Mouse (Mus musculus): ENCODE measurements around the gene Banp. TPM values are rescaled to one million over a fixed set of nuclear protein-coding genes. Genes with fewer than 3 reads are reported as not detected.

Gene Banp
- polyA plus RNA-seq, 1 experiment from 2014 or later, result 25.3 TPM

- no peak for ATAC-seq (replicated peaks; ENCODE audit: insufficient number of reproducible peaks, insufficient read depth, low FRiP score, low read depth)
- Histone ChIP-seq H3K4me2 (no peak overlapping the region), H3K36me3 (peaks cover 20% of the 10 kb centered on the region), H3K4me1 (replicated peaks) (no peaks in the 10 kb centered on the region; the same call in 1 of the 2 replicates), H3K27ac (no peak overlapping the region), H3K9ac (no peak overlapping the region), H3K4me3 (no peak overlapping the region), H3K27me3 (no peaks in the 10 kb centered on the region), H3K9me3 (replicated peaks) (no peaks in the 10 kb centered on the region)
- WGBS, result 83% methylated on average over 7 of the region's 7 CpGs
These were observed 42.1 kb downstream of the Banp start for GRCm38 (mm10) chr8:121991611-121992010.

- Histone ChIP-seq H3K4me2 (no peak overlapping the region), H3K36me3 (peaks cover 32% of the 10 kb centered on the region)
- ATAC-seq (replicated peaks; ENCODE audit: insufficient number of reproducible peaks, insufficient read depth, low FRiP score, low read depth), result no peak
These were observed 43.4 kb downstream of the Banp start for GRCm38 (mm10) chr8:121992911-121993310.

GRCm38 (mm10) chr8:121995112-121995511, 45.6 kb downstream of the Banp start:
- Histone ChIP-seq H3K27ac (no peak overlapping the region), H3K27me3 (no peaks in the 10 kb centered on the region), H3K9me3 (replicated peaks) (no peaks in the 10 kb centered on the region), H3K36me3 (peaks cover 43% of the 10 kb centered on the region), H3K4me3 (no peak overlapping the region), H3K4me2 (no peak overlapping the region), H3K9ac (no peak overlapping the region), H3K4me1 (replicated peaks) (no peaks in the 10 kb centered on the region; the same call in 1 of the 2 replicates)
- WGBS, result 45% methylated on average over 4 of the region's 4 CpGs
- ATAC-seq (replicated peaks; ENCODE audit: insufficient number of reproducible peaks, insufficient read depth, low FRiP score, low read depth), result no peak

More at GRCm38 (mm10) chr8:121992911-121993310, 43.4 kb downstream of the Banp start:
- H3K4me3 ChIP-seq, result no peak overlapping the region
- no peak overlapping the region for H3K27ac ChIP-seq
- 78% methylated on average over 4 of the region's 4 CpGs for WGBS
- H3K9me3 ChIP-seq (replicated peaks), result no peaks in the 10 kb centered on the region
- no peaks in the 10 kb centered on the region; the same call in 1 of the 2 replicates for H3K4me1 ChIP-seq (replicated peaks)
- H3K9ac ChIP-seq, result no peak overlapping the region
- H3K27me3 ChIP-seq, result no peaks in the 10 kb centered on the region

GRCm38 (mm10) chr8:121995895-121996294, 46.3 kb downstream of the Banp start:
- Histone ChIP-seq H3K4me2 (no peak overlapping the region), H3K27ac (no peak overlapping the region), H3K4me1 (replicated peaks) (no peaks in the 10 kb centered on the region; the same call in 1 of the 2 replicates), H3K9me3 (replicated peaks) (no peaks in the 10 kb centered on the region), H3K4me3 (no peak overlapping the region), H3K36me3 (peaks cover 43% of the 10 kb centered on the region), H3K9ac (no peak overlapping the region), H3K27me3 (no peaks in the 10 kb centered on the region)
- no peak for ATAC-seq (replicated peaks; ENCODE audit: insufficient number of reproducible peaks, insufficient read depth, low FRiP score, low read depth)
- 84% methylated on average over 3 of the region's 3 CpGs for WGBS

- H3K4me1 ChIP-seq (replicated peaks), result no peaks in the 10 kb centered on the region; the same call in 1 of the 2 replicates
- 83% methylated on average over 4 of the region's 4 CpGs for WGBS
- H3K9me3 ChIP-seq (replicated peaks), result no peaks in the 10 kb centered on the region
- no peak overlapping the region for H3K27ac ChIP-seq
- H3K4me2 ChIP-seq, result no peak overlapping the region
- H3K4me3 ChIP-seq, result no peak overlapping the region
- no peak overlapping the region for H3K9ac ChIP-seq
- no peaks in the 10 kb centered on the region for H3K27me3 ChIP-seq
- ATAC-seq (replicated peaks; ENCODE audit: insufficient number of reproducible peaks, insufficient read depth, low FRiP score, low read depth), result no peak
- H3K36me3 ChIP-seq, result peaks cover 45% of the 10 kb centered on the region
These were observed 49.1 kb downstream of the Banp start for GRCm38 (mm10) chr8:121998631-121999030.

GRCm38 (mm10) chr8:121999211-121999610, 49.7 kb downstream of the Banp start:
- no peak for ATAC-seq (replicated peaks; ENCODE audit: insufficient number of reproducible peaks, insufficient read depth, low FRiP score, low read depth)
- Histone ChIP-seq H3K4me2 (no peak overlapping the region), H3K27ac (no peak overlapping the region), H3K27me3 (no peaks in the 10 kb centered on the region), H3K9me3 (replicated peaks) (no peaks in the 10 kb centered on the region), H3K4me1 (replicated peaks) (peaks cover 3% of the 10 kb centered on the region), H3K4me3 (no peak overlapping the region), H3K9ac (no peak overlapping the region), H3K36me3 (peaks cover 45% of the 10 kb centered on the region)
- WGBS, result 74% methylated on average over 5 of the region's 5 CpGs

- Histone ChIP-seq H3K27ac (no peak overlapping the region), H3K27me3 (no peaks in the 10 kb centered on the region), H3K4me3 (no peak overlapping the region), H3K9me3 (replicated peaks) (no peaks in the 10 kb centered on the region), H3K9ac (no peak overlapping the region), H3K4me2 (no peak overlapping the region), H3K4me1 (replicated peaks) (peaks cover 3% of the 10 kb centered on the region; the same call in 1 of the 2 replicates), H3K36me3 (peaks cover 53% of the 10 kb centered on the region)
- ATAC-seq (replicated peaks; ENCODE audit: insufficient number of reproducible peaks, insufficient read depth, low FRiP score, low read depth), result no peak
- 77% methylated on average over 15 of the region's 15 CpGs for WGBS
These were observed 52.0 kb downstream of the Banp start for GRCm38 (mm10) chr8:122001339-122002115.

- no peak overlapping the region for H3K27ac ChIP-seq
- H3K4me3 ChIP-seq, result no peak overlapping the region
- no peaks in the 10 kb centered on the region for H3K9me3 ChIP-seq (replicated peaks)
- peaks cover 53% of the 10 kb centered on the region for H3K36me3 ChIP-seq
- no peak for ATAC-seq (replicated peaks; ENCODE audit: insufficient number of reproducible peaks, insufficient read depth, low FRiP score, low read depth)
- H3K9ac ChIP-seq, result no peak overlapping the region
- peaks cover 4% of the 10 kb centered on the region; the same call in 1 of the 2 replicates for H3K4me1 ChIP-seq (replicated peaks)
- no peaks in the 10 kb centered on the region for H3K27me3 ChIP-seq
- no peak overlapping the region for H3K4me2 ChIP-seq
- 79% methylated on average over 8 of the region's 8 CpGs for WGBS
These were observed 54.1 kb downstream of the Banp start for GRCm38 (mm10) chr8:122003646-122004045.

- no peak for ATAC-seq (replicated peaks; ENCODE audit: insufficient number of reproducible peaks, insufficient read depth, low FRiP score, low read depth)
- Histone ChIP-seq H3K36me3 (peaks cover 53% of the 10 kb centered on the region), H3K9ac (no peak overlapping the region)
These were observed 54.6 kb downstream of the Banp start for GRCm38 (mm10) chr8:122004131-122004530.

GRCm38 (mm10) chr8:122005422-122006204, 56.1 kb downstream of the Banp start:
- peaks cover 51% of the 10 kb centered on the region for H3K36me3 ChIP-seq
- H3K27me3 ChIP-seq, result no peaks in the 10 kb centered on the region
- no peak overlapping the region for H3K9ac ChIP-seq
- no peak overlapping the region for H3K27ac ChIP-seq
- no peak overlapping the region for H3K4me2 ChIP-seq
- H3K4me3 ChIP-seq, result no peak overlapping the region
- ATAC-seq (replicated peaks; ENCODE audit: insufficient number of reproducible peaks, insufficient read depth, low FRiP score, low read depth), result no peak
- 90% methylated on average over 25 of the region's 25 CpGs for WGBS
- peaks cover 8% of the 10 kb centered on the region; the same call in 1 of the 2 replicates for H3K4me1 ChIP-seq (replicated peaks)
- H3K9me3 ChIP-seq (replicated peaks), result no peaks in the 10 kb centered on the region

More at GRCm38 (mm10) chr8:122004131-122004530, 54.6 kb downstream of the Banp start:
- H3K4me2 ChIP-seq, result no peak overlapping the region
- H3K4me1 ChIP-seq (replicated peaks), result peaks cover 6% of the 10 kb centered on the region; the same call in 1 of the 2 replicates
- no peak overlapping the region for H3K4me3 ChIP-seq
- H3K27me3 ChIP-seq, result no peaks in the 10 kb centered on the region
- H3K9me3 ChIP-seq (replicated peaks), result no peaks in the 10 kb centered on the region
- H3K27ac ChIP-seq, result no peak overlapping the region
- WGBS, result 84% methylated on average over 5 of the region's 5 CpGs

- no peaks in the 10 kb centered on the region for H3K27me3 ChIP-seq
- no peak overlapping the region for H3K4me3 ChIP-seq
- H3K9ac ChIP-seq, result no peak overlapping the region
- ATAC-seq (replicated peaks; ENCODE audit: insufficient number of reproducible peaks, insufficient read depth, low FRiP score, low read depth), result no peak
- peaks cover 42% of the 10 kb centered on the region; the same call in 1 of the 2 replicates for H3K36me3 ChIP-seq
- WGBS, result 83% methylated on average over 13 of the region's 13 CpGs
- H3K4me1 ChIP-seq (replicated peaks), result peaks cover 14% of the 10 kb centered on the region
- H3K9me3 ChIP-seq (replicated peaks), result no peaks in the 10 kb centered on the region
- H3K4me2 ChIP-seq, result no peak overlapping the region
- H3K27ac ChIP-seq, result no peak overlapping the region
These were observed 57.3 kb downstream of the Banp start for GRCm38 (mm10) chr8:122006688-122007484.
